Mouse (Mus musculus): ENCODE measurements around the gene Epm2aip1.

Epm2aip1 gene

DNA sequence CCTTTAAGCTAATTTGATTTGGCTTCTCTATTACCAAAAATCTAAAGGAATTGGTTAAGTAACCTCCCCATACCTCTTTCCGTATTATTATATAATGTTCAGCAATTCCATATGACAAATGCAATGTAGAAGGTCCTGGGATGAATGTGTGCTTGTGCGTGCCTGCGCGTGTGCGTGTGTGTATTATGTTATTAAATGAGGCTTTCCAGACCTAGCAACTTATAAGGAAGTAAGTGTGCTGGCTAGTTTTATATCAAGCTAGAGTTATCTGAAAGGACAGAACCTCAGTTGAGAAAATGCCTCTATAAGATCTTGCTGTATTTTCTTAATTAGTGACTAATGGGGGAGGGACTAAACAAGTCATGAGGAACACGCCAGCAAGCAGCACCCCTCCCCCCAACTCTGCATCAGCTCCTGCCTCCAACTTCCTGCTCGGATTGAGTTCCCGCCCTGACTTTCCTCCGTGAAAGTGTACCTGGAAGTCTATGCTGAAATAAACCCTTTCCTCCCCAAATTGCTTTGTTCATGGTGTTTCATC lies 17.6 kb downstream of the Epm2aip1 start:
- peak; percentile 49 for DNase-seq

DNA sequence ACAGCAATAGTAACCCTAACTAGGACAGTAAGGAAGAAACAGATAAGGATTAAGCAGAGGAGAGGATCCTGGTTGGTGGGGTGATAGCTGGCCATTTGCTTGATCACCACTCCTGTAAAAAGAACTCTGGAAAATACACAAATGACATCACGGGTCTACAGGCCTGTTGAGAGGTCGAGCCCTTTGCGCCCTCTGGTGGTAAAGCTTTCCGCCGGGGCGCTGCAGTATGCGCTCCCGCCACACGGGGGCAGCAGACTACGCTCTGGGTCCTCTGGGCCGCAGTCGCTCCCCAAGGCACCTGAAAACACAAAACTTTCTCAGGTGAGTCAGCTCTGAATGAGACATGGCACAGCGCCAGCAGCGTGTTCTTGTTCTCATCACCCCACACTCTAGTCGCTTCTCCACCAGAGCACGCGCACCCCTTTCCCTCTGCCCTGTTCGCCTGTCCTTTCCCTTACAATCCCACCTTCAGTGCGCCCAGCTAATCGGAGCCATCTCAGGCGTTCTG lies 18.2 kb downstream of the Epm2aip1 start:
- DNase-seq = peak; percentile 88

GRCm38 (mm10) chr9:111290539-111291100 lies 18.9 kb downstream of the Epm2aip1 start:
- no peak for DNase-seq

DNA sequence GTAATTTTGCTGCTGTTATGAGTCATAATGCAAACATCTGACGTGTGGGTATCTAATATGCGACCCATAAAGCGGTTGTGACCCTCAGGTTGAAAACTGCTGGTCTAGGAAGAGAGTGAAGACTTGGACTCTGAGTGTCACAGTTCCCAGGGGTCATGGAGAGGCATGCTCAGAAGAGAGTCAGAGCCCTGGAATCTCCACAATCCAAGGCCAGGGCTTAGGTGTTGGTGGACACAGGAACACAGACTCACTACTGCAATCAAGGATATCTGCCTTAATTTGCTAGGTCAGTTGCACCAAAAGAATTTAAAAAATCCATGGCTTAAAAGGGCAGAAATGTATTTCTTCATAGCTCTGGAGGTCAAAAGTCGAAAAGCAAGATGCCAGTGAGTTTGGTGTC lies 21.5 kb downstream of the Epm2aip1 start:
- no peak for DNase-seq

DNA sequence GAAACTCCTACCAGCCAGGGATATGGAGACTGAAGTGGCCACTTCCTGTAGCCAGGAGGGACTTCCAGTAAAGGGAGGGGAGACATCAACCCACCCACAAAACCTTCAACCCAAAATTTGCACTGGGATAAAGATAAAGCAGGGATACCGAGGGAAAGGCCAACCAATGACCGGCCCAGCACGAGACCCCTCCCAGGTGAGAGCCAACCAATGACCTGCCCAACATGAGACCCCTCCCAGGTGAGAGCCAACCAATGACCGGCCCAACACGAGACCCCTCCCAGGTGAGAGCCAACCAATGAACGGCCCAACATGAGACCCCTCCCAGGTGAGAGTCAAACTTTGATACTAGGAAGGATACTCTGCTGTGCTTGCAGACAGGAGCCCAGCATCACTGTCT lies 23.2 kb downstream of the Epm2aip1 start:
- DNase-seq = no peak

GRCm38 (mm10) chr9:111295323-111295722 lies 23.6 kb downstream of the Epm2aip1 start:
- no peak for DNase-seq

DNA sequence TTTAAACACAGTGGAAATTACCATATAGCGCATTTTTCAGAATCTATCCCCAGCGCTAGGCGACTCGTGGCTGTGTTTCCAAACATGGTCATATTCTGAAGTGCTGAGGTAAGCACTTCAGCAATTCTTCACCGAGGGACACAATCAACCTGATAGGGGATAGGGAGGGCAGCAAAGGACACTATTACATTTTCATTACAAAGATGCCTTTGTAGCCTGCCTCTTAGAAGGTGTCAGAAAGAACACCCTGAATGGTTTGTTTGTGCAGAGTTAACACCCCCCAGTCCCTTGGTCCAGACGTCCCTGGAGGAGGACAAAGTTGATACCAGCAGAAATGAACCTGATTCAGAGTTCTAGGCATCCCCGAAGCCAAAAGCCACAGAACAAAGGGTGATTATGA lies 24.7 kb downstream of the Epm2aip1 start:
- no peak for DNase-seq

- DNase-seq = no peak
Observed at GRCm38 (mm10) chr9:111298606-111299005, 26.9 kb downstream of the Epm2aip1 start.

GRCm38 (mm10) chr9:111302196-111302831 lies 30.6 kb downstream of the Epm2aip1 start:
- DNase-seq = no peak

DNA sequence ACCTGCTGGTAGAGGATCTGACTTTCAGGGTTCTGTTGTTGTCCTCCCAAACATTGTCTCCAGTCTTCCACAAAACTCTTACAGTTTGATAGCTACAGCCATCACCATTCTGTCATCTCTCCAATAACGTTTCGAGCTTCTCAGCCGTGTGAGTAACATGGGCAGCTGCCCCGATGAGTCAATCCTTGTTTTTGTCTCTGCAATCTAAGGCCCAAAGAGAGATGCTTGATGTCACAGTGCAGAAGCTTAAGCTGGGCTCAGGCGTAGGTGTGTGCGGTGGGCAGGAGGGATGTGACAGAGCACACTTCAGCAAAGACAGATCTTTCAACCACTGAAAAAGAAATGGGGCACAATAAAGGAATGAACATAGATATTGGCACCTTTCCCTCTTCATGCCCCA lies 32.3 kb downstream of the Epm2aip1 start:
- no peak for DNase-seq

- no peak for DNase-seq
Observed at GRCm38 (mm10) chr9:111306142-111306541, 34.4 kb downstream of the Epm2aip1 start.

- DNase-seq = peak; percentile 52
Observed at GRCm38 (mm10) chr9:111311031-111311842, 39.5 kb downstream of the Epm2aip1 start, which contains the start of gene Trank1. Gene Trank1, plus strand, starts transcription at chr9:111311739.

DNA sequence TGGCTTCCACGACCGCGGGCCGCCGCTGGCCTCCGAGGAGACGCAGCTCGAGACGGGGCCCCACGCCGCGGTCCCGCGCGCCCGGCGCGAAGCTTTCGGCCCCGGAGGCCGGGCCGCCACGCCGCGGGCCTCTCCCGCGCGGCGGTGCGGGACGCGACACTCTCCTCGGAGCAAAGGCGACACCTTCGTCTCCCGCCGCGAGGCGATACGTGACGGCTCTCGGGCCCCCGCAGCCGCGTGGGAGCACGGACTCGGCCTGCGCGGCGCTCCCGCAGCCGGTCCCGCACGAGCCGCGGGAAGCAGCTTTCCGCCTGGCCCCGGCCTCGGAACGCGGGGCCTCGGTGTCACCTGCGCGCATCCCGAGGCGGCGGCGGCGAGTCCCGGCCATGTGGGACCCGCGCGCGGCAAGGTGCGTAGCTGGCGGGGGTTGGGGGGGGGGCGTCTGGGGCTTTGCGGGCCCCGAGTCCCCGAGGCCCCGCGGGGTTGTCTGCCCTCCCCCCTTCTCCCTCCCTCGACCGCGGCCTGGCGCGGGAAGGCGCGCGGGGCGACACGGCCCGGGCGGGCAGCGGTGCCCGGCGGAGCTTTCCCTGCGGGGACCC lies 40.2 kb downstream of the Epm2aip1 start:
- peak; percentile 21 for DNase-seq

DNA sequence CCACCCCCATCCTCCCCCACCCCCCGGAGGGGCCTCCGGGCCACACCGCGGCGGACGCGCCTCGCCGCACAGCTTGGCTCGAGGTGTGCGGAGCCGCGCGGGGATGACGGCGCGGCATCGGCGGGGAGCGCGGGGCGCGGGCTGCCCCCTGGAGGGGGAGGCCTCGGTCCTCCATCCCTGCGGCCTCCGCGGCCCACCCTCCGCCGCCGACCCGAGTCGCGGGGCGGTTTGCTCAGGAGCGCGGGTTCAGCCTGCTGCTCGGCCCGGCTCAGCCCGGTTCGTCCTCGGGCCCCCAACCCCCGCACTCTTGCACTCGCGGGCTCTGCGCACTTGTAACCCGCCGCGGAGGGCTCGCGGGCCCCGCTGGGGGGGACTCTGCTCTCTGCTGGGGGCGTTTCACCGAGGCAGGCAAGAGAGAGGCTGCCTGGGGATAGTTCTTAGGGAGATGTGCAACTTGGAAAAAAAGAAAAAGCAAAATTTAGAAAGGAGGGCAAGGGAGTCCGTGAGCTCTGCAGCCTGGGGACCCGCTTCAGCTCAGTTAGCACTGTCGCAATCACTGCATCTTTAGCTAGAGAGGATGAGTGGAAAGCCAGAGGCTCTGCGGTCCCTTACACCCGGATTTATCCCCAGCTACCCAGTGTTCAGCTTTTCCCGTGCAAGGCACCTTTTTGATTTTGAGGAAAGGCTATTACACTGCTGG lies 40.9 kb downstream of the Epm2aip1 start:
- peak; percentile 34 for DNase-seq

DNA sequence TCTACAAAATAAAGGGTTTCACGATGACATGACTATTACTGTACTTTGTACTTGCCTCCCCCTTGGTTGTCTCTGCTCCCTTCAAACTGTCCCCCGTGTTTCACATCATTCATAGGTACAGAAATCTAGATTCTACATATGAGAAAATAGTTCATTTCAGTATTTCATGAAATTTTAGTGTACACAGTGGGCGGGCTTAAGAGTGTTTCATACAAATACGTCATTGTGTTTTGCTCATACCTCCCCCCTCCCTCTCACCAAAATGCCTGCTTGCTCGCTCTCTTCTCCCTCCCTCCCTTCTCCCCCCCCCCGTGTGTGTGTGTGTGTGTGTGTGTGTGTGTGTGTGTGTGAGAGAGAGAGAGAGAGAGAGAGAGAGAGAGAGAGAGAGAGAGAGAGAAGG lies 41.6 kb downstream of the Epm2aip1 start:
- no peak for DNase-seq

DNA sequence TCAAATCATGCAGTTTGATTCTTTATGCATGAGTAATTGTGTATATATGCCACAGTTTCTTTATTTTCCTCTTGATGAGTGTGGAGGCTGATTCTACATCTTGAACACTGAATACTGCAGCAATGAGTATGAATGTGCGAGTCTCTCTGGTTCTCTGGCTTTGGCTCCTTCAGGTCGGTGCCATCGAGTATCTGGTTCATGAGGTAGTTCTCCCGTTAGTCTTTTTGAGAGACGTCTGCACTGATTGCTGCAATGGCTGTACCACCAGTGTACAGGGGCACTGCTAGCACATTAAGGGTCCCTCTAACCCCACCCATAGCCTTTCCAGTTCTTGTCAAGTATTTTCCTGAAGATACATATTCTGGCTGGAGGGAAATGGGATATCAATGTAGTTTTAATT lies 42.1 kb downstream of the Epm2aip1 start:
- DNase-seq = no peak

DNA sequence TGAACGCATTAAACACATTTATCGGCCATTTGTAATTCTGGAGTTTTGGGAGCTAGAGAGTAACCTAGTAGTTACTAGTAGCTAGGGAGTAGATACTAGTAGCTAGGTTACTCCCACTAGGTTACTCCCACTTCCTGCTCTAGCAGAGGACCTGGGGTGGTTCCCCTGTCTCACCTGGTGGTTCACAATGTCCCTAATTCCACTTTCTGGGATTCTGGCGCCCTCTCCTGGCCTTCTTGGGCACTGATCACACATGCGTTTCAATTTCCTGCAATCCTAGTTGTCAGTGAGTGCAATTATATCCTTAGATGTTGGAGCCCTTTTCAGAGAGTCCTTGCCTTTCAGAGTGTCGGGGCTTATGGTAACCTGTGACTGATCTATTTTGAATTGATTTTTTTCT lies 42.5 kb downstream of the Epm2aip1 start:
- DNase-seq = peak; percentile 57

DNA sequence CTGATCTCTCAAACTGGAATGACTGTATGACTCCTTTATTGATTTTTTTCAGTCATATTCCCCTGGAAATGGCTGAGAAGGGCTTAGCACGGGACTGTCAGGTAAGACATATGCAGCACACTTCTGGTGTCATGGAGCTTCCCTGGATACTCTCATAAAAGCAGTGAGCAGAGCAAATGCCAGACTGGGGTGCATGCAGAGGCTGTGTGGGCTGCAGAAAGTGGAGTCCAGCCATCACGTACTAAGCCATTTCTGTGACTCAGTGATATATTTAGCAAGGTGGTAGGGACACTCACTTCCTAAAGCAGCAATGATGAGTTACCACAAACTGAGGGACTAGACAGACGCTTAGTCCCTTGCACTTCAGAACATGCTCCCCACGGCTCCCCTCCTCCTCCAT lies 49.2 kb downstream of the Epm2aip1 start:
- no peak for DNase-seq

DNA sequence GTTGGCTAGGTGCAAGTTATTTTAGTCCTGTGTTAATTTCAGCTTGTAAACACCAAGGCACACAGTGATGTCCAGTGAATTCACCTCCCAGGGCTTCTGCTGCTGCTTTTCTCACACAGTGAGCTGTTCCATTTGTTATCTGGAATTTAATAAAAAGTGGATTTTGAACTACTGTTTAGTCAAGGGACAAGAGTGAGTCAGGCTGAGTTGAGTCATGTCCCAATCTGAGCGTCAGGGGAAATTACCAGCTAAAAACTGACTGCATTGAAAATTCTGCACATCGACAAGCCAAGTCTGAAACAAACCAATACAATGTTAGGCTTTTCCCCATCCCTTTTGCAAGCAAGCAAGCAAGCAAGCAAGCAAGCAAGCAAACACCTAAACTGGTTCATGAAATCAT lies 53.2 kb downstream of the Epm2aip1 start:
- DNase-seq = no peak
